Mouse (Mus musculus): ENCODE measurements around the gene Lat. TPM values are rescaled to one million over a fixed set of nuclear protein-coding genes. Genes with fewer than 3 reads are reported as not detected.
A peak's percentile ranks its signal among the peaks of the same experiment; 100 is the strongest.

Lat gene
- polyA plus RNA-seq, 1 experiment from 2014 or later, result 1.9 TPM

DNA sequence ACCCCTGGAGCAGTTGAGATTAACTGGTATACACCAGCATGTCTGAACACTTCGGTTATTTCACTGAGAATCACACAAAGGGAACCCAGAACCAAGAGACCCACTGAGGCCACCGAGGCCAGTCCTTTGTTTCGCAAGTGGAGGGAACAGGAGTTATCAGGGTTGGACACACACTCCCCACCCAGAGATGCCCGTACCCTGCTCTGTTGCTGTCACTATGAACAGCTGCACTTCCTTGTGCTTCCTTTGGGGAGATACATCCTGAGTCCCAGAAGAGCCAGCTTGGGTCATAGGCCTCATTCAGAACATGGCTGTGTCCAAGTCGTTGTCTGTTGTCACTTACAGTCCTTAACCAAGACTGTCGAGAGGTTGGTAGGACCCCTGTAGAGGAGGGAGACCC lies 6.3 kb downstream of the Lat start:
- ATAC-seq, result no peak
- H3K4me1 ChIP-seq, result no peaks in the 10 kb centered on the region
- WGBS, result 81% methylated on average over 6 of the region's 6 CpGs
- no peak overlapping the region for H3K27ac ChIP-seq
- no peak overlapping the region for H3K4me2 ChIP-seq
- H3K4me3 ChIP-seq, result no peak overlapping the region
- no peak overlapping the region for H3K9ac ChIP-seq
- no peaks in the 10 kb centered on the region for H3K9me3 ChIP-seq (replicated peaks)
- H3K36me3 ChIP-seq (ENCODE audit: poor library complexity, severe bottlenecking), result peaks cover 17% of the 10 kb centered on the region; the same call in 1 of the 2 replicates
- no peaks in the 10 kb centered on the region for H3K27me3 ChIP-seq

DNA sequence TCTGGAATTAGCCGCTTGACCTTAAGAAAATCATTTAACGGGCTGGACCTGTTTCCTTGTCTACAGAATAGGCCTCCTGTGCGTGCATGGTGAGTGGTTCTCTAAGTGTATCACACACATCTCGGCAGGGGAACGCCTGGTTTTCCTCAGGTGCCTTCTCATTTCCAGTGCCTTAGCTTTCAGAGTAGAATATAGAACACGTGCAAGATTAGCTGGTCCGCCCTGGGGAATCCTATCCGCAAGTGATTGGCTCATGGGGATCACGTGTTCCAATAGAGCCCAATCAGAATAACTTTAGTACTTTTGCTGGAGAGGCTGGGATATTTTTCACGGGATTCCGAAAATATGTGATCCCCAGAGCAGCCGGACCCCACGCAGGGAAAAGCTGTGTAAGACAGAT lies 10.3 kb downstream of the Lat start:
- 0 out of 2 replicates have a peak, but pooled peaks cover 5% of the 10 kb centered on the region for H3K36me3 ChIP-seq (ENCODE audit: poor library complexity, severe bottlenecking)
- no peaks in the 10 kb centered on the region for H3K9me3 ChIP-seq (replicated peaks)
- H3K4me3 ChIP-seq, result no peak overlapping the region
- no peak overlapping the region for H3K27ac ChIP-seq
- no peaks in the 10 kb centered on the region for H3K27me3 ChIP-seq
- WGBS, result 78% methylated on average over 13 of the region's 13 CpGs
- no peak overlapping the region for H3K9ac ChIP-seq
- no peak overlapping the region for H3K4me2 ChIP-seq
- H3K4me1 ChIP-seq, result no peaks in the 10 kb centered on the region
- no peak for ATAC-seq

DNA sequence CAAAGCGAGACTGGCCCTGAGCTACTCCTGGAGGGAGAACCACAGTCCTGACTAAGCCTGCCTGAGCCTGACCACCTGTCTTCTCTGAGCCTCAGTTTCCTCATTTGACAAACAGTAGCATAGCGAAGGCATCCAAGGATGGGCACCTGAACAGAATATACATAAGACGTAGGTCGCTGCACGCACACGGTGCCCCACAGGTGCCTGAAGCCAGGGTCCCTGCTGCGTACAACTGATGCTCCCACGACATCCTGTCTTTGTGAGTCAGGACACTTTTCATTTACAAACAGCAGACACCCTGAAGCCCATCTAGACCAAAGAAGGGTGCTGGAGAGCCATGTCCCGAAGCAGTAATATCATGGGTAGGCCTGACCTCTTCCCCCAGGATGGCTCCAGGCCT lies 11.0 kb downstream of the Lat start:
- H3K36me3 ChIP-seq (ENCODE audit: poor library complexity, severe bottlenecking), result no peaks in the 10 kb centered on the region
- no peak overlapping the region for H3K27ac ChIP-seq
- no peaks in the 10 kb centered on the region for H3K9me3 ChIP-seq (replicated peaks)
- no peak for ATAC-seq
- no peaks in the 10 kb centered on the region for H3K4me1 ChIP-seq
- no peak overlapping the region for H3K9ac ChIP-seq
- WGBS, result 93% methylated on average over 9 of the region's 9 CpGs
- no peaks in the 10 kb centered on the region for H3K27me3 ChIP-seq
- no peak overlapping the region for H3K4me3 ChIP-seq
- no peak overlapping the region for H3K4me2 ChIP-seq

DNA sequence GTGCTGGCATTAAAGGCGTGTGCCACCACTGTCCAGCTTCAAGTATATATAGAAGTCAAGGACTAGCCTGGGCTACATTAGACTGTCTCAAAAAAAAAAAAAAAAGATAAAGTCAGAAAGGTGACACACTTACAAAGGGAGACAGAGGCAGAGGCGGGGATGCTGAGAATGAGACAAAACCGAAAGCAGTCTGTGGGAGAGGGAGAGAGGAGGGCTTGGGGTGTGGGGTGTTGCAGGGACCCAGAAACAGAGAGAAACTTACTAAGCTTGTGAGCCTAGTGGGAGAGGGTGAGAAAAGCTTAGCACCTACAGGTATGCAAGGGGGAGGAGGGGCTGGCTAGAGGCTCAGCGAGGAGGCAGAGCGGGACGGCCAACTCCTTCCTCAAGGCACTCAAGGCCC lies 11.5 kb downstream of the Lat start:
- no peak overlapping the region for H3K27ac ChIP-seq
- ATAC-seq, result no peak
- no peak overlapping the region for H3K4me2 ChIP-seq
- no peaks in the 10 kb centered on the region for H3K36me3 ChIP-seq (ENCODE audit: poor library complexity, severe bottlenecking)
- 92% methylated on average over 6 of the region's 6 CpGs for WGBS
- H3K4me1 ChIP-seq, result no peaks in the 10 kb centered on the region
- H3K27me3 ChIP-seq, result no peaks in the 10 kb centered on the region
- H3K9me3 ChIP-seq (replicated peaks), result no peaks in the 10 kb centered on the region
- H3K9ac ChIP-seq, result no peak overlapping the region
- no peak overlapping the region for H3K4me3 ChIP-seq

DNA sequence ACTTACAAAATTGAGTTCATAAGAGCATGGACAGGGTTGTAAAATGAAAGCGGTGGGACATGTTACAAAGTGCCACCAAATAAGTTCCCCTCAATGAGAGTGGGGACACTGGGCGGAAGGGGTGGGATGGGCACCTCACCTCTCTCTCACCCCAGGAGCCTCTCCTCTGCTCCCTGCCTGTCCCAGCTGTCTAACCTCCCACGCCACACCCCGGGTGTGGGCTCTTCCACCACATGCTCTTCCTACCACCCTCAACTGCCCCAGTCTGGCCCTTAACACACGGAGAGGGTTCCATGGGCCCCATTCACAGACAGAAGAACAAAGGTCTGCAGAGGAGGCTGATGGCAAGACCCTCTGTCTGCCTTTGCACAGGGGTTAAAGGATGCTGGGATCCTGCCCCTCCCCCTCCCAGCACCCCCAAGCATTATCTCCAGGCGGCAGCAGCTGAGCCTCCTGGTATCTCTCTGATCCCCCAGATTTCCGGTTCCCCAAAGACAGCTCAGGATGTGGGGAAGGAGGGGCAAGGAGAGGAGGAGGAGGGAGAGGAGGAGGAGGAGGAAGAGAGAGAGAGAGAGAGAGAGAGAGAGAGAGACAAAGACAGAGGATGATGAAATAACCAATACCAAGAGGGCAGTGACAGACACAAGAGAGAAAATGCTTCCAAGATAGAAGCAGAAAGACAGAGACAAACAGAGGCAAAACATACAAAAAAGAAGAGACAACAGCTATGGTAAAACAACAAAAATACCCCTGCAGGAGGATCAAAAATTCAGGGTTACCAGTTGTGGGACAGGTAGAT lies 12.4 kb downstream of the Lat start:
- 45% methylated on average over 7 of the region's 7 CpGs for WGBS
- Histone ChIP-seq H3K36me3 (ENCODE audit: poor library complexity, severe bottlenecking) (no peaks in the 10 kb centered on the region), H3K4me3 (no peak overlapping the region), H3K27ac (no peak overlapping the region), H3K27me3 (no peaks in the 10 kb centered on the region), H3K9me3 (replicated peaks) (no peaks in the 10 kb centered on the region), H3K9ac (no peak overlapping the region; the same call in 1 of the 2 replicates), H3K4me1 (no peaks in the 10 kb centered on the region), H3K4me2 (no peak overlapping the region)
- no peak for ATAC-seq

DNA sequence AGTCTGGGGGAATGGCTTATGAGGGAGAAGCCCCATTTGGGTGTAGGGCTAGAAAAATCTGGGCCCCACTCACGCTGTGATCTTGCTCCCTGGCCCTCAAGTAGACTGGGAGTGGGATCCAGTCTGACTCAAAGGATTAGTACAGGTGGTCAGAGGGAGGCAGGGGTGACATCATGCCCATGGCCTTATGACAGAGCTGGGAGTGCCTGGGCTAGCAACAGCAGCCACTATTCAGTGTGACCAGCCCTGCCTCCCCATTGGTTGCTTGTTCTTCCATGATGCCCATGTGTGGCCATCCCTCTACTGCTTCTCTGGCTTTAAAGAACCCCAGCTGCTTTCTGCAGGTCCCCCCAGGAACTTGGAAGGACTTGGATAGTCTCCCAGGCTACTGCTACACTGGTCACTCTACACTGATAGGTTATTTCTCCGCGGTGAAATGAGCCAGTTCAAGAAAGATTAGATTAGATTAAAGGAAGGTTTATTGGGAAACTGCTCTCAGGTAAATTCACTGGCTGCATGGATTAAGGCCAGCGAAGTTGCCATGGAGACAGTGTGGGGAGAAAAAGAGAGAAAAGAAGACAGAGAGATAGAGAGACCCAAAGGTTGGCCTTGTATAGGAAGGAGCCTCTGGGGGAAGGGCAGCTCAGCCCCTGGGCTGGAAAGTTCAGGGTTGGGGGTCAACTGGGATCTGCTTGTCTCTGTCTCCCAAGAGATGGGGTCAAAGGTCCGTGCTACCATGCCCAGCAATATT lies 13.3 kb downstream of the Lat start:
- 52% methylated on average over 5 of the region's 5 CpGs for WGBS
- H3K27ac ChIP-seq, result no peak overlapping the region

DNA sequence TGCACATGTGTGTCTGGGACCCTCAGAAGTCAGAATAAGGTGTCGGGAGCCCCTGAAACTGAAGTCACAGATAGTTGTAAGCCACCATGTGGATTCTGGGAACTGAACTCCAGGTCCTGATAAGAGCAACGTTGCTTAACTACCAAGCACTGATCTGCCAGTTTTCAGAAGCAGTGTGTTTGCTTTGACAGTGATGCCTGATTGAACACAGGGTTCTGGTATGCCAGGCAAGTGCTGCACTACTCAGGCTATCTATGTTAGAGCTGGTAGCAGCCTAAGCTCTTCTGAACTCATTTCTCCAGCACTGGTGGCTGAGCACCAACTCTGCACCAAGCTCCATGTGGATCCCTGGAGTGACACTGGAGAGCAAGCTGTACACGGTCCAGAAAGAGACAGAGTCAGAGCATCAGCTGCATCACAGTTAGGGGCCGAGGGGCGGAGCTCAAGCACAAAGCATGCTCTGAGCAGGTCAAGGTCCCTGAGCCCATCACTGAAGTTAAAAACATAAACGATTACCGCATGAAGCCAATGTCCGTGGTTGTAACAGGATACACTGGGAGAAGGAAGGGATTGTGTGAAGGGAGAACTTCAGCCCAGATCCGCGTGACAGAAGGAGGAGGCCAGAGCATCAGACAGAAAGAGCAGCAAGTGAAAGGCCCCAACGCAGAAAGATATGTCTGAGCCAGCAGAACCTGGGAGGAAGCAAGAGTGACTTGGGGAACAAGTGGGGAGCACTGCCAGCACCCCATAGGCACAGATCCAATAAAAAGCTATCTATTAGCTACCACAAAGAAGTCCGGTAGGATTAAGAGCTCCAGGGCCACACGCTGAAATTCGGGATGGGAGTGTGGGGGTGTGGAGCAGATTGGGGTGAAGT lies 14.4 kb downstream of the Lat start:
- H3K9ac ChIP-seq, result no peak overlapping the region
- H3K36me3 ChIP-seq (ENCODE audit: poor library complexity, severe bottlenecking), result no peaks in the 10 kb centered on the region
- 0 out of 2 replicates have a peak, but pooled peaks cover 5% of the 10 kb centered on the region for H3K4me1 ChIP-seq
- H3K4me3 ChIP-seq, result no peak overlapping the region
- ATAC-seq, result no peak
- H3K9me3 ChIP-seq (replicated peaks), result no peaks in the 10 kb centered on the region
- H3K27ac ChIP-seq, result no peak overlapping the region
- H3K27me3 ChIP-seq, result no peaks in the 10 kb centered on the region
- no peak overlapping the region for H3K4me2 ChIP-seq
- WGBS, result 53% methylated on average over 14 of the region's 14 CpGs

More for the DNA sequence above, 13.3 kb downstream of the Lat start:
- Histone ChIP-seq H3K9me3 (replicated peaks) (no peaks in the 10 kb centered on the region), H3K4me1 (0 out of 2 replicates have a peak, but pooled peaks cover 5% of the 10 kb centered on the region), H3K9ac (no peak overlapping the region), H3K4me2 (no peak overlapping the region), H3K27me3 (no peaks in the 10 kb centered on the region), H3K36me3 (ENCODE audit: poor library complexity, severe bottlenecking) (no peaks in the 10 kb centered on the region), H3K4me3 (no peak overlapping the region)
- ATAC-seq, result no peak

DNA sequence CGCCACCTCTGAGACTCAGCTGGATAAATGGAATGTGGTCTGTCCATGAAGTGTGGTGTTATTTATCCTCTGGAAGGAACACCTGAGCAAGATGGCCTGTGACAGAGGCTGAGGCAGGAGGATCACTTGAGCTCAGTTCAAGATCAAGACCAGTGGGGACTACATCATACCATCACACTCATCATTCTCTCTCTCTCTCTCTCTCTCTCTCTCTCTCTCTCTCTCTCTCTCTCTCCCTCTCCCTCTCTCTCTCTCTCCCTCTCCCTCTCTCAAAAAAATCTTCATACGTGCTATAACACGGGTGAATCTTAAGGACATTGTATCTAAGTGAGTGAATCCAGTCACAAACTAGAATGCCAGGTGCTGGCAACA lies 15.4 kb downstream of the Lat start:
- H3K4me2 ChIP-seq, result no peak overlapping the region
- no peak overlapping the region for H3K9ac ChIP-seq
- no peaks in the 10 kb centered on the region for H3K36me3 ChIP-seq (ENCODE audit: poor library complexity, severe bottlenecking)
- no peaks in the 10 kb centered on the region for H3K27me3 ChIP-seq
- H3K4me1 ChIP-seq, result 0 out of 2 replicates have a peak, but pooled peaks cover 5% of the 10 kb centered on the region
- no peak overlapping the region for H3K27ac ChIP-seq
- no peak for ATAC-seq
- no peak overlapping the region for H3K4me3 ChIP-seq
- no peaks in the 10 kb centered on the region for H3K9me3 ChIP-seq (replicated peaks)
- 84% methylated on average over 3 of the region's 3 CpGs for WGBS

DNA sequence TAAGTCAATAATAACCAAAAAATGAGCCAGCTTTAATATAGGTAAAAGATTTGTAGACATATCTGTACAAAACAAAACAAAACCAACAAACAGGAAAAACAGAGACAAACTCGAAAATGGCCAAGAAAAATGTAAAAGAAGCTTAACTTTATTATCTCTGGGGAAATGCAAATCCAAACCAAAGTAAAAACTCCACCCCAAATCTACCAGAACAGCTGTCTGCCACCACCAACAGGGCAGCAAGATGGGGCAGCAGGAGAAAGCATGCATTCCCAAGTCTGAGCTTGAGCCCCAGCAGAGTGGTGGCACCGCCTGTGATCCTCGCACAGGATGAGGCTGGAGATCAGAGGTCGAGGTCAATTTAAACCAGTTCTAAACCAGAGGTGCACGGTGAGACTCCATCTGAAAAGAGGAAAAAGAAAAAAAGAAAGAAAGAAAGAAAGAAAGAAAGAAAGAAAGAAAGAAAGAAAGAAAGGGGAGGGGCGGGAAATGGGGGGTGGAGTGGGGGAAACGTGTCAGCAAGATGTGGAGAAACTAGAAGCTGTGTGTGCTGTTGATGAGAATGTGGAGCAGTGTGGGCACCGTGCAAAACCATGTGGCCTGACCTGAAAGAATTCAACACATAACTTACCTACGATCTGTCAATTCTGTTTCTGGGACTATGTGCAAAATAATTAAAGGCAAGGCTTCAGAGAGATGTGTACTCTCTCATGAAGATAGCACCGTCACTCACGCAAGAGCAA lies 15.9 kb downstream of the Lat start:
- H3K4me1 ChIP-seq, result 0 out of 2 replicates have a peak, but pooled peaks cover 5% of the 10 kb centered on the region
- H3K4me3 ChIP-seq, result no peak overlapping the region
- WGBS, result 67% methylated on average over 11 of the region's 11 CpGs
- no peak overlapping the region for H3K9ac ChIP-seq
- no peaks in the 10 kb centered on the region for H3K36me3 ChIP-seq (ENCODE audit: poor library complexity, severe bottlenecking)
- H3K27me3 ChIP-seq, result no peaks in the 10 kb centered on the region
- no peaks in the 10 kb centered on the region for H3K9me3 ChIP-seq (replicated peaks)
- no peak overlapping the region for H3K4me2 ChIP-seq
- no peak for ATAC-seq
- H3K27ac ChIP-seq, result no peak overlapping the region

DNA sequence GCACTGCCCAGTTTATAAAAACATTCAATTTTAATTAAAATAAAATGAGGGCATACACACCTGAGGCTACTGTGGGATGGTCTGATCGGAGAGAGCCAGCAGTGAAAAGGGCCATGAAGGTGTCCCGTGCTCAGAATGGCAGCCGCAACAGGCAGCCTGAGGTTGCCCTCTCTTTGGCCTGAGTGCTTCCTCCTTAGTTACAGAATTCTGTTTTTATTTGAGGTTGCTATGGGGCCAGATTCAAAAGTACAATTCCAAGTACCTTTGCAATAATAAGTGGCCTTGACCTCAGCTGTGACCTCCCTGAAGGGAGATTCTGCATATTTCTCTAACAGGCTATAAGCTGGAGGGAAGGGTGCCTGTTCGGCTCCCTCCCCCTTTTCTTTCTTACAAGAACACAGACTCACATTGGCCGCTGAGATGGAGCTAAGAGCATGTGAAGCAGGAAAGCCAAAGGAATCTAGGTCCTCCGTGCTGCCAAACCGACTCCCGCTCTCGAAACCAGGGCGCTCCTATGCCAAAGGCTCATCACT lies 17.9 kb downstream of the Lat start:
- no peak overlapping the region for H3K4me2 ChIP-seq
- no peaks in the 10 kb centered on the region for H3K27me3 ChIP-seq
- no peak for ATAC-seq
- no peak overlapping the region for H3K9ac ChIP-seq
- WGBS, result 53% methylated on average over 10 of the region's 10 CpGs
- H3K9me3 ChIP-seq (replicated peaks), result no peaks in the 10 kb centered on the region
- no peak overlapping the region for H3K4me3 ChIP-seq
- H3K36me3 ChIP-seq (ENCODE audit: poor library complexity, severe bottlenecking), result no peaks in the 10 kb centered on the region
- 0 out of 2 replicates have a peak, but pooled peaks cover 5% of the 10 kb centered on the region for H3K4me1 ChIP-seq
- H3K27ac ChIP-seq, result no peak overlapping the region

DNA sequence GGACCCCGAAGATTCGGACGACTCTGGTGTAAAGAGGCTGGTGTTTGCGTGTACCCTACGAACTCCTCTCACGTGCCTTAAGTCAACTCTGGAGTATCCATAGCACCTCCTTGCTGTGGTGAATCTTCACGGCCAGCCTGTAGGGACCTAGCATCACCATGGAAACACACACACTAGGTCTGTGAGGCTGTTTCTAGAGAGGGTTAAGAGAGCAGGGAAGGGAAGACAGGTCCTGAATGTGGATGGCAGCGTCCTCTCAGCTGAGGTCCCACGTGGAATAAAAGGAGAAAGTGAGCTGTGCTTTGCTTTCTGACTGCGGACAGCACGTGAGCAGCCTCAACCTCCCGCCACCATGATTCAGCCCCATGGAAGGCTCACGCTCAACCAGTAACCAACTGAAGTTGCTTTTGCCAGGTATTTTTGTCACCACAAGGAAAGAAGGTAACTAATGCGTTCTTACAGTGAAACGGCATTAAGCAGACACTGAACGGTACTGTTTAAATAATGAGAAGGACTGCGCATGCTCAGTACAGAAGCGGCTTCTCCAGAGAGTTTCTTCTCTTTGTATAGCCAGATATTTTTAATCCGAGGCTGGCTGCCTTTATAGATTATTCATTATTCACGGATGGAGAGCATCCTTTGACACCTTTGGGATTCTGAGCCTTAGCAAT lies 18.5 kb downstream of the Lat start:
- no peak overlapping the region for H3K27ac ChIP-seq
- H3K4me1 ChIP-seq, result 0 out of 2 replicates have a peak, but pooled peaks cover 5% of the 10 kb centered on the region
- no peaks in the 10 kb centered on the region for H3K27me3 ChIP-seq
- ATAC-seq, result no peak
- H3K4me2 ChIP-seq, result peak overlapping the region; percentile 20; the same call in 1 of the 2 replicates
- no peaks in the 10 kb centered on the region for H3K9me3 ChIP-seq (replicated peaks)
- WGBS, result 66% methylated on average over 20 of the region's 20 CpGs
- H3K9ac ChIP-seq, result no peak overlapping the region
- no peaks in the 10 kb centered on the region for H3K36me3 ChIP-seq (ENCODE audit: poor library complexity, severe bottlenecking)
- H3K4me3 ChIP-seq, result peak overlapping the region; percentile 13
